Mouse (Mus musculus) C2C12 (cell line): Measurements from ENCODE around the gene Rptor. TPM values are rescaled to one million over a fixed set of nuclear protein-coding genes. Genes with fewer than 3 reads are reported as not detected.

Source experiments
- H3K27me3 ChIP-seq: one replicate; pipeline ENCODE4 v1.6.1; 2011; ENCODE audit not compliant: control insufficient read depth, insufficient read depth, insufficient read length
- H3K36me3 ChIP-seq: one replicate; pipeline ENCODE4 v1.6.1; 2011; ENCODE audit not compliant: control insufficient read depth, insufficient read depth
- H3K4me3 ChIP-seq: one replicate; pipeline ENCODE4 v1.5.1; 2011; ENCODE audit warnings: mild to moderate bottlenecking, control low read depth; ENCODE audit not compliant: poor library complexity, insufficient read depth, severe bottlenecking
- H3K79me2 ChIP-seq: one replicate; pipeline ENCODE4 v1.6.1; 2011; ENCODE audit not compliant: control insufficient read depth, insufficient read depth
- H3K79me3 ChIP-seq: one replicate; pipeline ENCODE4 v1.6.1; 2011; ENCODE audit warnings: low read depth, control low read depth
- H3ac ChIP-seq: one replicate; pipeline ENCODE3; 2011; ENCODE audit warnings: low read depth; ENCODE audit not compliant: control insufficient read depth, insufficient read length
- CEBPB ChIP-seq: IDR thresholded peaks from one replicate; pipeline ENCODE4 v1.6.1; 2011; ENCODE audit warnings: low read depth, mild to moderate bottlenecking, control low read depth, moderate library complexity
- CTCF ChIP-seq: IDR thresholded peaks from one replicate; pipeline ENCODE4 v1.5.1; 2011; ENCODE audit not compliant: control insufficient read depth, insufficient read depth, insufficient read length
- FOSL1 ChIP-seq: IDR thresholded peaks from one replicate; pipeline ENCODE4 v1.8.0; 2011; ENCODE audit warnings: mild to moderate bottlenecking, low read length; ENCODE audit not compliant: poor library complexity, insufficient read depth, severe bottlenecking
- MAX ChIP-seq: IDR thresholded peaks from one replicate; pipeline ENCODE4 v1.6.1; 2011; ENCODE audit warnings: mild to moderate bottlenecking, control low read depth
- MYOD1 ChIP-seq: IDR thresholded peaks from one replicate; pipeline ENCODE4 v1.6.1; 2011; ENCODE audit warnings: low read depth; ENCODE audit not compliant: control insufficient read depth, insufficient read length
- MYOG ChIP-seq: IDR thresholded peaks from one replicate; pipeline ENCODE4 v1.6.1; 2011; ENCODE audit not compliant: control insufficient read depth, insufficient read length; ENCODE audit errors: extremely low read depth
- USF1 ChIP-seq: IDR thresholded peaks from one replicate; pipeline ENCODE4 v1.6.1; 2011; ENCODE audit warnings: low read depth, mild to moderate bottlenecking, control low read depth, moderate library complexity
- polyA plus RNA-seq: library from polyadenylated mRNA; unstranded; fragments of >200 nt; fragmentation: generic; extraction: Trizol; gene quantifications from one replicate; pipeline ENCODE4 v1.2.1, GENCODE M21; 2012; ENCODE audit warnings: missing spikeins

Rptor gene
- polyA plus RNA-seq, 1 experiment = 34.8 TPM

- no peak overlapping the region for H3ac ChIP-seq
- peaks cover 73% of the 10 kb centered on the region for H3K36me3 ChIP-seq
- H3K27me3 ChIP-seq = no peaks in the 10 kb centered on the region
- H3K79me2 ChIP-seq = no peaks in the 10 kb centered on the region
- no peak overlapping the region for H3K4me3 ChIP-seq
- TF ChIP-seq FOSL1 = no peak
- TF ChIP-seq CEBPB = no peak
- no peak for TF ChIP-seq MAX
- TF ChIP-seq USF1 = no peak
- no peak for TF ChIP-seq MYOG
- no peak for TF ChIP-seq MYOD1
- no peak for TF ChIP-seq CTCF
- no peaks in the 10 kb centered on the region for H3K79me3 ChIP-seq
Measured at GRCm38 (mm10) chr11:119826239-119826638, 223.5 kb downstream of the Rptor start.

GRCm38 (mm10) chr11:119829116-119829515, 226.4 kb downstream of the Rptor start:
- no peak for TF ChIP-seq MYOD1
- no peak for TF ChIP-seq CEBPB
- no peak for TF ChIP-seq MAX
- TF ChIP-seq CTCF = no peak
- no peak for TF ChIP-seq USF1
- no peak for TF ChIP-seq FOSL1
- TF ChIP-seq MYOG = no peak
- H3K79me2 ChIP-seq = no peaks in the 10 kb centered on the region
- no peak overlapping the region for H3K4me3 ChIP-seq
- H3K79me3 ChIP-seq = no peaks in the 10 kb centered on the region
- H3K27me3 ChIP-seq = no peaks in the 10 kb centered on the region
- H3ac ChIP-seq = no peak overlapping the region
- H3K36me3 ChIP-seq = peaks cover 59% of the 10 kb centered on the region

DNA sequence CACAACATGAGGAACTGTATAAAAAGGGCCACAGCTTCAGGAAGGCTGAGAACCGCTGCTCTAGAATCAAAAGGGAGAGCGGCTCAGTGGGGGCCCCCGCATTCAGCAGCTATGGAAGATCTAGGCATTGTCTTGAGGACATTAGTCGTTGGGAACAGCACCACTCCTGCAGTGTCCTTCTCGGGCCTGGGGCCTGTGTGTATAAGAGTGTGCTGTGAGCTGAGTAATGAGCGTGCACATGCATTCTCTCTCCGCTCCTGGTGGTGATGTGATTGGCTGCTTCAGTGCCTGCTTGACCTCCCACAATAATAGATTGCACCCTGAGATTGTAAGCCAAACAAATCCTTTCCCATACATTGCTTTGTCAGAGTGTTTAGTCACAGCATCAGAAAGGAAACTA, 229.0 kb downstream of the Rptor start:
- TF ChIP-seq FOSL1 = no peak
- TF ChIP-seq MAX = no peak
- no peak for TF ChIP-seq USF1
- TF ChIP-seq MYOG = no peak
- no peak for TF ChIP-seq CTCF
- TF ChIP-seq CEBPB = no peak
- no peak for TF ChIP-seq MYOD1
- Histone ChIP-seq H3K4me3 (no peak overlapping the region), H3K79me3 (no peaks in the 10 kb centered on the region), H3K79me2 (no peaks in the 10 kb centered on the region), H3K27me3 (no peaks in the 10 kb centered on the region), H3K36me3 (peaks cover 36% of the 10 kb centered on the region), H3ac (no peak overlapping the region)

DNA sequence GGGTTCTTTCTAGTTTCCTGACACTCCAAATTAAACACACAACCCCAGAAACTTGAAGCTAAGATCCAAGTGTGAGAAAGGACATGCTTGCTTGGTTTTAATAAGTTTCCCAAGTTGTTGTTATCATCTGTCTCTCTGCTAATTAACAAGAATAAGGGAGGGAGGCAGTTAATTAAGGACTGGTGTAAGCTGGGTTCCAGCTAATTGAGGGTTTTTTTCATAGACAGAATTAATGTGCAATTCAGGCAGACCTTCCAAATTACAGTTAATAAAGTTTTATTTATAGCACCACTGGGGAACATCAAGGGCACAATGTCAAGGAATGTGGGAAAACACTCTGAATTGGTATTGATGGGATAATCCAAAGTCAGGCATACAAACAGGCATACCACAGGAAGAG, 230.6 kb downstream of the Rptor start:
- TF ChIP-seq MYOD1 = no peak
- no peak for TF ChIP-seq MYOG
- no peak for TF ChIP-seq FOSL1
- TF ChIP-seq CEBPB = no peak
- no peak for TF ChIP-seq USF1
- no peak for TF ChIP-seq MAX
- no peak for TF ChIP-seq CTCF
- H3K27me3 ChIP-seq = no peaks in the 10 kb centered on the region
- no peaks in the 10 kb centered on the region for H3K79me2 ChIP-seq
- H3ac ChIP-seq = no peak overlapping the region
- H3K36me3 ChIP-seq = peaks cover 20% of the 10 kb centered on the region
- H3K79me3 ChIP-seq = no peaks in the 10 kb centered on the region
- no peak overlapping the region for H3K4me3 ChIP-seq

- TF ChIP-seq CEBPB = no peak
- TF ChIP-seq FOSL1 = no peak
- no peak for TF ChIP-seq MYOD1
- TF ChIP-seq MYOG = no peak
- TF ChIP-seq MAX = no peak
- TF ChIP-seq CTCF = no peak
- TF ChIP-seq USF1 = no peak
- Histone ChIP-seq H3K79me3 (no peaks in the 10 kb centered on the region), H3ac (no peak overlapping the region), H3K36me3 (peaks cover 12% of the 10 kb centered on the region), H3K4me3 (no peak overlapping the region), H3K79me2 (no peaks in the 10 kb centered on the region), H3K27me3 (no peaks in the 10 kb centered on the region)
Measured at GRCm38 (mm10) chr11:119833877-119834804, 231.4 kb downstream of the Rptor start.
